Mouse (Mus musculus) embryonic facial prominence, embryonic 10.5 days (tissue): ENCODE data around the gene Ccr3. TPM values are rescaled to one million over a fixed set of nuclear protein-coding genes. Genes with fewer than 3 reads are reported as not detected.
"Not testable (repeated sequence)": the region's sequence is repeated elsewhere in the genome, so short reads cannot be mapped to it uniquely, and the experiment has no call there.

Experiments
- DNase-seq: peaks from one replicate; pipeline ENCODE4 v3.0.0-alpha.2; 2017; ENCODE audit warnings: low spot score
- H3K27ac ChIP-seq: fragments of 300-500 bp; sonication (generic); replicated peaks from 2 replicates; pipeline ENCODE4 v1.5.1; 2016; ENCODE audit warnings: mild to moderate bottlenecking
- H3K27me3 ChIP-seq: fragments of 300-500 bp; sonication (generic); replicated peaks from 2 replicates; pipeline ENCODE4 v1.6.1; 2016; ENCODE audit warnings: low read depth, mild to moderate bottlenecking; ENCODE audit not compliant: poor library complexity, severe bottlenecking
- H3K36me3 ChIP-seq: fragments of 300-500 bp; sonication (generic); replicated peaks from 2 replicates; pipeline ENCODE4 v1.6.1; 2016; ENCODE audit warnings: mild to moderate bottlenecking, moderate library complexity
- H3K4me1 ChIP-seq: fragments of 300-500 bp; sonication (generic); 2 replicates; pipeline ENCODE4 v1.6.1; 2016
- H3K4me3 ChIP-seq: fragments of 300-500 bp; sonication (generic); 2 replicates; pipeline ENCODE4 v1.5.1; 2016; ENCODE audit warnings: mild to moderate bottlenecking, moderate library complexity
- H3K9me3 ChIP-seq: fragments of 300-500 bp; sonication (generic); 2 replicates; pipeline ENCODE4 v1.6.1; 2016; ENCODE audit warnings: mild to moderate bottlenecking
- WGBS: fragments of 180-500 bp; shearing (Covaris S2); methylation state at CpG from one replicate; pipeline ENCODE4 v1.1.7; 2016; 5-methylcytosine and 5-hydroxymethylcytosine counted together
- polyA plus RNA-seq: library from polyadenylated mRNA; unstranded; fragments of >200 nt; fragmentation: Nextera tagmentation; extraction: Ambion mirVana; gene quantifications from 2 replicates; pipeline ENCODE4 v1.2.1, GENCODE M21; 2016

Gene Ccr3
- polyA plus RNA-seq, 1 experiment from 2014 or later = not detected

DNA sequence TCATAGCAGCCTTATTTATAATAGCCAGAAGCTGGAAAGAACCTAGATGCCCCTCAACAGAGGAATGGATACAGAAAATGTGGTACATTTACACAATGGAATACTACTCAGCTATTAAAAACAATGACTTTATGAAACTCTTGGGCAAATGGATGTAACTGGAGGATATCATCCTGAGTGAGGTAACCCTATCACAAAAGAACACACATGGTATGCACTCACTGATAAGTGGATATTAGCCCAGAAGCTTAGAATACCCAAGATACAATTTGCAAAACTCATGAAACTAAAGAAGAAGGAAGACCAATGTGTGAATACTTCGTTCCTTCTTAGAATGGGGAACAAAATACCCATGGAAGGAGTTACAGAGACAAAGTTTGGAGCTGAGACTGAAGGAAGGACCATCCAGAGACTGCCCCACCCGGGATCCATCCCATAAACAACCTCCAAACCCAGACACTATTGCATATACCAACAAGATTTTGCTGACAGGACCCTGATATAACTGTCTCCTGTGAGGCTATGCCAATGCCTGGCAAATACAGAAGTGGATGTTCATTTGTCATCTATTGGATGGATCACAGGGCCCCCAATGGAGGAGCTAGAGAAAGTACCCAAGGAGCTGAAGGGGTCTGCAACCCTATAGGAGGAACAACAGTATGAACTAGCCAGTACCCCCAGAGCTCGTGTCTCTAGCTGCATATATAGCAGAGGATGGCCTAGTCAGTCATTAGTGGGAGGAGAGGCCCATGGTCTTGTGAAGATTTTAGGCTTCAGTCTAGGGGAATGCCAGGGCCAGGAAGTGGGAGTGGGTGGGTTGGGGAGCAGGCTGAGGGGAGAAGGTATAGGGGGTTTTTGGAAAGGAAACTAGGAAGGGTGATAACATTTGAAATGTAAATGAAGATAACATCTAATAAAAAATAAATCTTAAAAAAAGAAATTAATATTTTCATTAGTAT lies 40.0 kb downstream of the Ccr3 start:
- H3K4me3 ChIP-seq, H3K9me3 ChIP-seq, H3K27ac ChIP-seq, H3K4me1 ChIP-seq, DNase-seq, H3K36me3 ChIP-seq, H3K27me3 ChIP-seq: not testable (repeated sequence)
- 54% methylated on average over 3 of the region's 3 CpGs for WGBS

DNA sequence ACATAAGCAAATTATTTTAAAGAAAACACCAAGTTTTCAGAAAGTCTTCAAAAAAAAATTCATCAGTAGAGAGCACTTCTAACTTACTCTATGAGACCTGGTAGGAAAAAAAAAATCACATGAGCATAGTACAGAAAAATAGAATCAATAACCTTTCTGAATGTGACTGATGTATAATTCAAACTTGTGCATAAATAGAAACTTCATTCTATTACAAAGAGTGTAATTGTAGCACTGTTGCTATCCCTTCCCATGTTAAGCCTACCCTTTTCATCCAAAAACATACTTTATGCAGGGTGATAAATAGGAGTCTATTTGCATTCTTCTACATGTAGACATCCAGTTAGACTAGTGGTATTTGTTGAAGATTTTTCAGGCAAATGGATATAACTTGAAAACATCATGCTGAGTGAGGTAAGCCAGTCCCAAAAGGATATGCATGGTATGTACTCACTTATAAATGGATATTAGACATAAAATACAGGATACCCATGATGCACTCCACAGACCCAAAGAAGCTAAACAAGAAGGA lies 44.9 kb downstream of the Ccr3 start:
- Histone ChIP-seq H3K36me3 (no peaks in the 10 kb centered on the region), H3K27me3 (no peaks in the 10 kb centered on the region), H3K27ac (no peak overlapping the region), H3K4me3 (no peak overlapping the region), H3K4me1 (no peaks in the 10 kb centered on the region), H3K9me3 (no peaks in the 10 kb centered on the region)
- DNase-seq = no peak

DNA sequence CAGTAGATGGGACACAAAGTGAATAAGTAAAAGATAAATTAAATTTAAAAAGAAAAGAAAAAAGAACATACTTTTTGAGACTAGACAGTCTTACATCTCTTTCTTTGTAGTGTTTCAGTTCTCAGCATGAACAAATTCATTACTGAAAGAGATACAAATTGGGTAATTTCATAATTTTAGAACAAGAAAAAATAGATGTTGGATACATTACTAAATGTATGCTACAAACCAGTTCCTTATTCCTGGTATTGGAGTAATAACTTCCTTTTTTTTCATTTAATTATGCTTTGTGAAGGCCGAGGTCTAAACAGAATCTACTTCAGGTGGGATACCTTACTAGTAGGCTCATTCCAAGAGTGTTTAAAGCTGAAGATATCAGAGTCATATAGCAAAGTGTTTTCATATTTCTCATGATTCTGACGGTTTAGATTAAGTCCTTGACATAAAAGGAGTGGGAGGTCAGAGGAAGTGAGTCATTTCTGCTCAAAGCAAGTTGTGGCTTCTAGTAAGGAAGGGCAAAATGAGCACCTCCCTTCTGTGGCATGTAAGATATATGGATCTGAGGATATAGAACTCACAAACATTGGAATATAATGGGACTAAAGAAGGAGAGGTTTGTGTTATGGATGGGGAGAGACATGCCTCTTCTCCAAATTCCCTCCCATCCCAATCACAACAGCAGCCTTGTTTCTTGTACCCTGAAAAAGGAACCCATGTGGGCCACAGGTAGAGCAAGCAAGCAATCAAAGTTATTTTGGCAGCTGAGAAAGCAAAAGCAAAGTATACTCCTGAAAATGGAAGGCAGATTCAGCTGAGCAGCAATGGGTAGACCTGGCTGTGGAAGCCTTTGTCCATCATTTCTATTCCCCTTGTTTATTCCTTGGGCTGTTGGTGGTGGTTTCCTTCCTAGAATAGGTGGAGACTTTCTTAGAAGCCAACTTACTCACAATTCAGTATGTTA lies 46.6 kb downstream of the Ccr3 start:
- H3K9me3 ChIP-seq = no peaks in the 10 kb centered on the region
- no peaks in the 10 kb centered on the region for H3K27me3 ChIP-seq
- H3K36me3 ChIP-seq = no peaks in the 10 kb centered on the region
- no peaks in the 10 kb centered on the region for H3K4me1 ChIP-seq
- WGBS = 70% methylated on average over 2 of the region's 2 CpGs
- no peak for DNase-seq
- H3K4me3 ChIP-seq = no peak overlapping the region
- H3K27ac ChIP-seq = no peak overlapping the region

DNA sequence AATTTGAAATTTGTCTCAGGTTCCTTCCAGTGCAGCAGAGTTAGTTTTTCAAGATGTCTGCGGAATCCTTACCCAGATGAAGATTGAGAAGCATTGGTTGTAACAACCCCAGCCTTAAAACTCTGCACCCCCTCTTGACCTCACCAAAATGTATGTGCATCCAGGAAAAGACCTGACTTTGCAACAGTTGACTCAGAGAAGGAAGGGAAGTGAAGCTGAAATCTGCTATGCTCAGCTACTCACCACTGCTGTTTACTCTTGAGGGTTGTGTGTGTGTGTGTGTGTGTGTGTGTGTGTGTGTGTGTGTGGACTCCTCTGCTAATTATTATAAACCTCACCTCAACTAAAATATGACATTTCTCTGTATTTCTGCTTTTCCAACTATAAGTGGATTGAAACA lies 49.7 kb downstream of the Ccr3 start:
- no peak overlapping the region for H3K27ac ChIP-seq
- H3K27me3 ChIP-seq = no peaks in the 10 kb centered on the region
- no peaks in the 10 kb centered on the region for H3K9me3 ChIP-seq
- H3K4me3 ChIP-seq = no peak overlapping the region
- DNase-seq = no peak
- WGBS = 88% methylated on average over 1 of the region's 1 CpGs
- no peaks in the 10 kb centered on the region for H3K4me1 ChIP-seq
- H3K36me3 ChIP-seq = no peaks in the 10 kb centered on the region

DNA sequence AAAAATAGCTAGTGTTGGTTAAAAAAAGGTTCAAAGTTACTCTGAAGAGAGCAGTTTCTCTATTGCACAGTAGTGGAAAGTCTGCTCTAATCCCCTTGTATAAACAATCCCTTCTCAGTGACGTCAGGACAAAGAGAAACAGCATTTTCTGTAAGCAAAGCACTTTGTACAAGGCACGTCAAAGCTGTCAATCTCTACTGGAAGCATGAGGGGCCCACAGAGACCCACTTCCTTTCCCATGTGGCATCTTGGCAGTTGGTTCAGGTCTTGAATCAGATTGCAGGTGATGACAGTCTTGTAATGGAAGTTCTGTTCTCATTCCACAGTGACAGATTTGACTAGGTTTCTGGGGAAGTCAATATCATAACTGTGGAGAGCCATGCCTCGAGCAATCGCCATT lies 58.0 kb downstream of the Ccr3 start:
- H3K4me1 ChIP-seq = no peaks in the 10 kb centered on the region
- no peak overlapping the region for H3K4me3 ChIP-seq
- no peak for DNase-seq
- no peaks in the 10 kb centered on the region for H3K27me3 ChIP-seq
- WGBS = 65% methylated on average over 4 of the region's 4 CpGs
- H3K36me3 ChIP-seq = no peaks in the 10 kb centered on the region
- H3K9me3 ChIP-seq = no peaks in the 10 kb centered on the region
- no peak overlapping the region for H3K27ac ChIP-seq

DNA sequence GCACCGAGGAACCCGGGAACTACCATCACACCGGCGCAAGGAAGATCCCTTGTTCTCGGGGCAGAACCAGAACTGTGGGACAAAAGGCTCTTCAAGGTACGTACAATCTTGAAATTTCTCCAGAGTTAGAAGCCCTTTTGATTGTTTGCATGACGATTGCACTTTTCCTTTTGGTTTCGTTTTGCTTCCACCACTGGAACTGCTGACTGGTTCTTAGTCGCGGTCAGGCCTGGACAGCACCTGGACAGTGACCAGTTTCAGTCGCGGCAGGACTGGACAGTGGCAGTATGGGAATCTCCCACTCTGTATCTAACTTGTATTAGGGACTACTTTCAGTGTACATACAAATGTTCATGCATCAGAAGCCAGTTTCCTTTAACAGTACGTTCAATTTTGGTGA lies 58.7 kb downstream of the Ccr3 start:
- not testable (repeated sequence) for H3K27me3 ChIP-seq, H3K27ac ChIP-seq, H3K4me1 ChIP-seq, H3K36me3 ChIP-seq, H3K9me3 ChIP-seq, DNase-seq, H3K4me3 ChIP-seq
- WGBS = 95% methylated on average over 13 of the region's 13 CpGs

Other genes with a start within 250 kb of the Ccr3 start
- gene Cxcr6, start 215.5 kb upstream of the Ccr3 start, polyA plus RNA-seq = 0.15 and 0.17 TPM in 2 replicates
- 10.9 and 11.2 TPM in 2 replicates for gene Fyco1, start 170.1 kb upstream of the Ccr3 start, polyA plus RNA-seq
- not detected in 2 replicates for gene Xcr1, start 159.9 kb upstream of the Ccr3 start, polyA plus RNA-seq
- gene Ccr1, start 53.3 kb upstream of the Ccr3 start, polyA plus RNA-seq = 0.51 and 0.57 TPM in 2 replicates
- not detected in 2 replicates for gene Ccr1l1, start 43.6 kb upstream of the Ccr3 start, polyA plus RNA-seq
- 0.13 and 0.30 TPM in 2 replicates for gene Ccr2, start 80.0 kb downstream of the Ccr3 start, polyA plus RNA-seq
- 0.42 TPM in 1 of 2 replicates, not detected in the other for gene Ccr5, start 99.6 kb downstream of the Ccr3 start, polyA plus RNA-seq